Mouse (Mus musculus) heart, adult 8-10 months (tissue): ENCODE data around the gene Psmd14. TPM values are rescaled to one million over a fixed set of nuclear protein-coding genes. Genes with fewer than 3 reads are reported as not detected.

ENCODE experiments used
- DNase-seq: peaks from one replicate; pipeline ENCODE4 v3.0.0; 2022; ENCODE audit warnings: low spot score
- microRNA-seq: library from miRNA; unstranded; fragments of <30 nt; microRNA quantifications from one replicate; pipeline ENCODE4 v1.2.0, GENCODE M21; 2022
- total RNA-seq, 4 experiments: library from RNA; stranded (reverse); gene quantifications; 2 replicates each; pipeline ENCODE4 v1.2.4; 2022

Psmd14 gene
- total RNA-seq, 4 experiments from 2014 or later, result 51.7 to 61.2 (median 55.4) TPM

DNA sequence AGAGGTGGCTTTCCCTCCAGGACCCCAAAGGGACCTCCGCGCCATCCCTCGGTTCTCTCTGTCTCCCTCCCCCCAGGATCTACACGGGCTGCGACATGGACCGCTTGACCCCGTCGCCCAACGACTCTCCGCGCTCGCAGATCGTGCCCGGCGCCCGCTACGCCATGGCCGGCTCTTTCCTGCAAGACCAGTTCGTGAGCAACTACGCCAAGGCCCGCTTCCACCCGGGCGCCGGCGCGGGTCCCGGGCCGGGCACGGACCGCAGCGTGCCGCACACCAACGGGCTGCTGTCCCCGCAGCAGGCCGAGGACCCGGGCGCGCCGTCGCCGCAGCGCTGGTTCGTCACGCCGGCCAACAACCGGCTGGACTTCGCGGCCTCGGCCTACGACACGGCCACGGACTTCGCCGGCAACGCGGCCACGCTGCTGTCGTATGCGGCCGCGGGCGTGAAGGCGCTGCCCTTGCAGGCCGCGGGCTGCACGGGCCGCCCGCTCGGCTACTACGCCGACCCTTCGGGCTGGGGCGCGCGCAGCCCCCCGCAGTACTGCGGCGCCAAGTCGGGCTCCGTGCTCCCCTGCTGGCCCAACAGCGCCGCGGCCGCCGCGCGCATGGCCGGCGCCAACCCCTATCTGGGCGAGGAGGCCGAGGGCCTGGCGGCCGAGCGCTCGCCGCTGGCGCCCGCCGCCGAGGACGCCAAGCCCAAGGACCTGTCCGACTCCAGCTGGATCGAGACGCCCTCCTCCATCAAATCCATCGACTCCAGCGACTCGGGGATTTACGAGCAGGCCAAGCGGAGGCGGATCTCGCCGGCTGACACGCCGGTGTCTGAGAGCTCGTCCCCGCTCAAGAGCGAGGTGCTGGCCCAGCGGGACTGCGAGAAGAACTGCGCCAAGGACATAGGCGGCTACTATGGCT, 100.3 kb downstream of the Psmd14 start:
- no peak for DNase-seq

DNA sequence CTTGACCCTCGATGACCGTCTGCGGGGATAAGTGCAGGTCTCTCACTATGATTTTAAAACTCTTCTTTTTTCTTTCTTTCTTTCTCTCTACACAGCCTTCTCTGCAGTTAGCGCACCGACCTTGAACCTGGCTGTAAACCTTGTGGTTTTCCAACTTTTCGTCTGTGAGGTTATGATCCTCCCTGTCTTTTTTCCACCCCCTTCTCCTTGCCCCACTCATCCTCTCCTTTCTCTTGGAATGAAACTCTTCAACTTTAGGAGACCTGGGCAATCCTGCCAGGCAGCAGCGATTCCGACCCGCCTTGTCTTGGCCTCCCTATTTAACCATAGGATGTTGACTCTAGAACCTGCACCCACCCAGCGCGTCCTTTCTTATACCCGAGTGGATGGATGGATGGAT, 101.0 kb downstream of the Psmd14 start:
- DNase-seq, result no peak

DNA sequence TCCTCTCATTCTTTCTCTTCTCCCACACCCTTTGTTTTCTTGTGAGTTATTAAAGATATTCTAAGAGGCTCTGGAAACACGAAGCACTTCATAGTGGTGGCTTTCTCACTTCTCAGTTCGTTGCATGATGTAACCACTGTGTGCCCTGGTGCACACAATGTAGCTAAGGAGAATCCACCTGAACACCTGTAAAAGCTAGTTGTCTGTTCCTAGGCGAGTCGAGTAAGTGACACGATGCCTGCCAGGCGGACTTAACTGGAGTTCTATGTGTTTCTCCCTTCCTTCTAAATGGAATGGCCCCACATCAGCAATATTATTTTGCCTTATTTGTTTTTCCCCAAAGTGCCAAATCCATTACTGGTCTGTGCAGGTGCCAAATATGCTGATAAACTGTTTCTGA, 101.6 kb downstream of the Psmd14 start:
- no peak for DNase-seq

DNA sequence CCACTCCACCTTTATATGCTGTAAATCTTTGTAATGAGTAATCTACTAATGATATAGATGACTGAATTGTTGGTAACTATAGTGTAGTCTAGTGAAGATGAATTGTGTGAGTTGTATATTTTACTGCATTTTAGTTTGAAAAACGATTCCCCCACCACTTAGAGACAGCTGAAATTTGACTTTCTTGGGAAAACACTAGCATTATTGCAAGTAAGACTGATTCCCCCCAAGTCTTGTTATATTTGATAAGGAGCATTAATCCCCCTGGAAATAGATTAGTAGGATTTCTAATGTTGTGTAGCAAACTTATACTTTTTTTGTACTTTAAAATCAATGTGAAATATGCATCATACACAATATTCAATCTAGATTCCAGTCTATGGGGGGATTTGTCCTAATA, 102.0 kb downstream of the Psmd14 start:
- DNase-seq, result no peak

DNA sequence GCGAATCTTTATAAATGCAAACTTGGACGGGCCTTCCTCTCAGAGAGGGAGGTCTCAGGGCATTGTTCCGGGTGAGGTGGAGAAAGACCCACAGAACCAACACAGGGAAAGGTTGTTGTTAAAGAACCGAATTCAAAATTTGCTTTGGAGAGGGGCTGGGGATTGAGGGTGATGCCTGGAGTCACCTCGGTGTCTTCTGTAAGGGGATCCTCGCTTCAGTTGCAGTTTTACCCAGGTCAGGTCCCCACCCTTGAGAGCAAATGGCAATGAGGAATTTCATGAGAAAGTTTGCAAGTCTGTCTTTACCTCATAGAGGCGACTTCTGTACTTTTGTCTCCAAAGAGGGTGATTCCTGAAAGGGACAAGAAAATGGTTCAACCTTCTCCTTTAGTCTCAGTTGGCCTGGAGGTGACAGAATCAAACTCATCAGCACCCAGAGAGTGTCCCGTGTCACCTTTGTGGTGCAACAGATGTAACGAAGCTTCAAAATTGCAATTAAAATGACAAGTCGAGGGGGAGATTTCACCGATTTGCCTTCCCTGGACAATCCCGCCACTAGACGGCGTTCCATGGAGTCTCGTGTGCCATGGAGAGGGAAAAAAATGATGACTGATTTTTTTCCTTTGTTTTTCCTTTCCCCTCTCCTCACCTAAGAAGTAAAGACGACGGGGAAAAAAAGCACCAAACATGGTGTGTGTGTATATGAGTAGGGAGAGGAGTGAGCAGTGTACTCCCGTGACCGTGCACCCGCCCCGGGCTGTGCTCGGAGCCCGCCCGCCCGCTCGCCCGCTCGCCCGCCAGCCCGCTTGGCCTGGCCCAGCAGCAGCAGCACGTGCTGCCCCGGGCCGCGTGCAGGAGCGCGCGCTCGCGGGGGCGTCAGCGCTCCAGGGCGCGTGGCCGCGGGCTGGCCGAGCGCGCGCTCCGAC, 103.3 kb downstream of the Psmd14 start:
- no peak for DNase-seq

DNA sequence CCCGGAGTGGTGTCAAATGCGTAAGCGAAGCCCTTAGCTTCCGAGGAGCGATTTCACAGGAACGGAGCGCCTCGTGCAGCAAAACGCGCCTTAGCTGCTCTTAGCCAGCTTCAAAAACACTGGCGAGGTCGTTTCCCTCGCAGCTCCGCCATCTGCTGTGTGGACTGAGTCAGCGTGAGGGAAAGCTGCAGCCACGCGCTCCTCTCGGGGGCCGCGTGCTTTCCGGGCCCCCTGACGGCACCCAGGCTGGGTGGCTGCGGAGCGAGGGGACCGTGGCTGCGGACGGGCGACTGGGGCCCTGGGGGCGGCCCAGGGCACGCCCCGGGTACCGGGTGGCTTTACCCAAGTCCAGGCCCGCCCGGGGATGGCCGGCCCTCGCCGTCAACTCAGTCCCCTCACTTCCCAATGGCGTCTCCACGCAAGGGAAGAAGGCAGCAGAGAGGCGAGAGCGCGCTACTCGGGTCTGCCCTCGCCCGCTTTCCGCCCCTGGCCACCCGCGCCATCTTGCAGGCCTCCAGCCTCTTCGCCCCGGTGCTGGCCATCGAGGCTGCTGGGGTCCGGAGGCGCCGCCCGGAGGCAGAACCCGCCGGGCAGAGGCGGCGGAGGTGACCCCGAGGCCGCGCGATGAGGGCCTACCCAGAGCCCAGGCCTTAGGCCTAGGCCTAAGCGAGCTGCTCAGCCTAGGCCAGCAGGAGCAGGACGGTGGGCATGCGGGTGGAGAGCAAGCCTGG, 104.3 kb downstream of the Psmd14 start:
- DNase-seq, result no peak

DNA sequence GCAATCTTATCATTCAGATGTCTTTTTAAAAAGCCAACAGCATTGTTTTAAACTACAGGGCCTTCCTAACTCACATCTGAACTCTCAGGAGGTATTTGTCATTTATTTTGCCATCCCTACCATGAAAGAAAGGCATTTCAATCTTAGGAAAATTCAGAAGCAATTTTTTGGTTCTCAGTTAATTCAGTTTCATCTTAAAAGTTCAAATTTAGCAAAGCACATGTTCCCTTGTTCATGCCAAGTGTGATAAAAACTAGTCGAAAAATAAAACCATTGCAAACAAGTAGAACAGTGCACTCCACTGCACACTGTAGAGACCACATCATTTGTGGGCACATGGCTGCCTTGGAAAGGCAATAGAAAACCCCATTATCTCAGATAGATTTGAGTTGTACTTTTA, 106.7 kb downstream of the Psmd14 start:
- DNase-seq, result no peak

DNA sequence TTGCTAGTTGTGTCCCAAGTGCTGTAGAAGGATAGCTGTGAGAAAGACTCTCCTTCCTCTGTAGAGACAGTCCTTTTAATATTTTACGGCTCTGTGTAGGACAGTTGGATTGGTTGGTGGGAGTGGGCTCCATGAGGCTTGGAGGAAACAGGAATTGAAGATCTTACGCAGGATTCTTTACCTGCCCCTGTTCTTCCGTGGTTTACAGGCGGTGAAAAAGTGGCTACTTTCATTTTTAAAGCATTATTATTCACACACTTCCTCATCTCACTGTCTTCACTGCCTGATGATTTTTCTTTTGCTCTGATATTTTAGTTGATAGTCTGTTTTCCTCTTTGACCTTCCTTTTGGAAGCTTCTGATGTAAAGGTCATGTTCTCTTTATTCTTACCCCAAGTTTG, 108.7 kb downstream of the Psmd14 start:
- DNase-seq, result no peak

DNA sequence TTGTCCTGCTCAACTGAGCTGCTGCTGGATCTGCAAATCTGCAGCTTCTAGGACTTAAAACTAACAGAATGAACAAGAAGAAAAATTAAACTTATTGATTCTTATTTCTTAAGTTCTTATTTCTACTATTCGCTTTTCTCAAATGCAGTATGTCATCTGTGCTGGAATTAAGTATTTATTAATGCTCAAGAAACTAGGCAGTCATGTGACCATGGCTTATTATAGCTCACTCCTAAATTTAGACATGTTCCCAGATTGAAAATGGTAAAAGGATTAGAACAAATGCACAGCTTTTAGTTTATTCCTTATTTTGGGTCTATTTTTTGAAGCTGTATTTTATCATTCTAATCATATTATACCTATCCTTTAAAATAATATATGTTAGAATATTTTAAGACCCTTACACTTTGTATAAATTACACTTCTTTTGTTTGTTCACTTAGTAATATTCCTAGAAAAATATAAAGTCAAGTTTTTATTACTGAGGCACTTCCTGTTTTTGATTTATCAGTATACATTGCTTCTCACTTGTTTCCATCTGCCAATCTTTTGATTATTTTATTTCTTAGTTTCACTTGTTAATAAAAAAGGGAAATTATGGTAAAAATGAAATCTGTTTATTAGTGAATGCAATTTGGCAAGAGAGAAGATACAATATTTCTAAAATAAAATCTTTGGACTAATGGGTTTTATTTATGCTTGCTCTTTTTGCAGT, 112.1 kb downstream of the Psmd14 start:
- no peak for DNase-seq

DNA sequence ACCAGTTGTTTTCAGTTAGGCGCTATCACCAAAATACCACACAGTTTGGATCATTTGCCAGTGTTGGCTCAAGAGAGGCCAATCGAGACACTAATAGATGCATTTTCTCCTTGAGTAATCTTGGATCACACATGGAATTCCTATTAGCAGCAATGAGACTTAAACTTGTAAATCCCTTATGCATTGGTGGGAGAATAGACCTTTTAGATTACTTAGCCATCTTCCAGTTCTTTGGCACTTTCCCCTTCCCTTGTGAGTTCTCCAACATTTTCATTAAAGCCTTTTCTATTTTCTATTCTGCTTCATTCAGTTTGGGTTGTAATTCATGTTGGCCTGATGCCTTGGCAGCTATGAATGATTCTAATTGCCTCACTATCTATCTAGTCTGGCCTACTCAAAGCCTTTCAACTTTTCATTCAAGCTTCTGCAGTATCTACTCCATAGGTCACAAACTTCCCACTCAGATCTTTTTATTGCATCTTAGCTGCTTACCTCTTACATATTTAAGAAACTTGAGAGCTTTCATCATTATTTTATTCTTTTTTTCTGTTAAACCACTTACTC, 125.8 kb downstream of the Psmd14 start:
- DNase-seq, result no peak

Small RNA genes lying within 50 kb of the gene (microRNA-seq; reads per million reads assigned to microRNA genes)
- not detected for gene Gm22403

Other genes starting within 250 kb of the Psmd14 start
- gene Tank, start 133.1 kb upstream of the Psmd14 start, total RNA-seq, result 10 to 100 TPM; 16.8 to 21.4 (median 17.5) TPM
- not detected for gene Tbr1, start 91.2 kb downstream of the Psmd14 start, total RNA-seq